Mouse (Mus musculus) brain, embryonic 14.5 days (tissue): ENCODE results near the gene Spag16.

Source experiments
- CTCF ChIP-seq: fragments of 200-500 bp; IDR thresholded peaks from 2 replicates; pipeline ENCODE4 v1.5.1; 2012; ENCODE audit warnings: inconsistent platforms, mild to moderate bottlenecking, moderate library complexity, borderline replicate concordance; ENCODE audit not compliant: insufficient read depth, insufficient read length; ENCODE audit errors: extremely low read depth
- POLR2A ChIP-seq: fragments of 200-500 bp; IDR thresholded peaks from 2 replicates; pipeline ENCODE4 v1.6.1; 2012; ENCODE audit warnings: mild to moderate bottlenecking, inconsistent platforms, borderline replicate concordance; ENCODE audit not compliant: poor library complexity, insufficient read depth, insufficient read length, severe bottlenecking; ENCODE audit errors: extremely low read depth

- TF ChIP-seq CTCF: no peak
- no peak for TF ChIP-seq POLR2A
Observed at GRCm38 (mm10) chr1:70346179-70346578, 519.4 kb downstream of the Spag16 start.
